Mouse (Mus musculus) v-Abl transformed pro-B cells (cell line): ENCODE results near the gene Gm10392.
"Not testable (repeated sequence)": the region's sequence is repeated elsewhere in the genome, so short reads cannot be mapped to it uniquely, and the experiment has no call there.

Experiments used
- in situ Hi-C, 2 experiments: fragments of 400-800 bp; cut with MboI; formaldehyde crosslinking; loops; one replicate each; pipeline ENCODE4 v1.15.1; 2025; ENCODE audit not compliant: unreplicated experiment in 2 of 2

Gene Gm10392

DNA sequence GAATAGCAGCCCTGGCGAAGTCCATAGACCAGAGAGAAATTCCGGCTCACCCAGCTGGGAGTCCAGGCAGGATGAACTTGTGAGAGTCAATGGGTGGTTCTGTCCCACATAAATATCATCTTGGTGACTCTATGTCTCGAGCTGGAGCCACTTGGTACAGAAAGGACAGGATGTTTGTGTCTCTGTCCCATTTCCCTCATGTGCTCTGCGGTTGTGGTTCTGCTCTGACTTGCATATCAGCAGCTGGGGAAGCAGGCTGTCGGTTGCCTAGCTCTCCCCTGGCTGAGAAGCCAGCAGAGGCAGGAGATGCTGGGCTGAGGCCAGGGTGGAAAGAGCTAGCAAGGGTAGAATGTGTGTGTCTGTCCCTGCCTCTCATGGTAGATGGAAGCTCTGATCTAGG lies at the start of gene Gm10392:
Gene Gm10392 (minus strand): TSS at position 156 of the 400 bp plus-strand sequence.
- in situ Hi-C loops = no loop called here

DNA sequence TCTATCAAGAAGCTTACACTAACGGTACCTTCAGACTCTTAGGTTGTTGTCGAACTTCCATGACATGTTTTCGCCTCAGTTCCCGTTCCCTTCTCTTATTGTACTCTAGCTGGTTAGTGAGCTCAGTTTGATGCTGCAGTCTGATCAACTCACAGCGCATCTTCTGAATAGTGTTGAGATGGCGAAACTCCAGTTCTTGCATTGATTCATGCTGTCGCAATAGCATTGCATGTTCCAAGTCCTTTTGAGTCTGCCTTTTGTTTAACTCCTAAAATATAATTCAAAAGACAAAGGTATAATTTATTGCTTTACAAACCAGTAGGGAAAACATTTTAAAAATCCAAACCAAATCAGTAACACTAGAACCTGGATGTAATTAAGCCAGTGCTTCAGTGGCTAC lies 26.3 kb upstream of the Gm10392 start:
- in situ Hi-C loops = no loop called here

DNA sequence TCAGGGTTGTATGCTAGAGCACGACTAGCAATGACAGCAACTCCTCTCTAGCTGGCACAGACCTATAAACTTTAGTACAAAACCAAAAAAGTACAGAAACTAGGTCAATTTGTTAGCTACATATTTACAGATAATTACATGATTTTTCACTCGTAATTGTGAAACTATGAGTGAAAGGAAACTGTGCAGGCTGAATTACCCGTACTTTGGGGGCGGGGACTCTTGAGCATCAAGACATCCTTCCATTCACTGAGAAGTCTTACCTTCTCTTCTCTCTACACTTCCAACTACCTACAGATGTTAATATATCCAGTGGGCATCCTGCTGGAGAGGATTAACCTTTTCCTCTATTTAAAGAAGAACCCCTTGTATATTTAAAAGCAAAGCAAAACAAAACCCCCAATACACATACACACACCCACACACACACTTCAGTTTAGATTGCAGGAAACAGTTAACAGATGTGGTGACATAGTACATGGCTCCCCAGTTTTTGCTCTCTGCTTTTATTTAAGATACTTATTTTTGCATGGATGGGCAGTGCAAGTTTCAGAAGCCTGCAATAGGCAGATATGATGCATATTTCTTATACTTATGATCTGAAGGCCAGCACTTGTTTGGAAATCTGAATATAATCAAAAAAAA lies 13.3 kb upstream of the Gm10392 start:
- in situ Hi-C loops = no loop called here

DNA sequence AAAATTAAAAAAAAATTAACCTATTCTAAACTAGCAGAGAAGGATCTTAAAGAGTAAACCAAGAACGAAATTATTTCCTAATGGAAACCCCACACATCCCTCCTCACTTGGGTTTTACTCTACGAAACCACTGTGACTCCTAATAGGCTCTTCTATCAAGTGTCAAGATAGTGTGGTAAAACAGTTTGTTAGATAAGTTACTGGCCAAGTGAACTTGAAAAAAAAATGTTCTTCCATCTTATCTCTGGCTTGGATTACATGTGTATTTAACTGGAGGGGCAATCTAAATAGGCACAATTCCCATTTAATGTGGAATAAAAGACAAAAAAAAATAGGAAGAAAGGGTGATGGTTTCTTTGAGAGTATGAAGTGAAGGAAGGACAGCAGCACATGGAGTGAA lies 11.9 kb upstream of the Gm10392 start:
- in situ Hi-C loops = no loop called here

DNA sequence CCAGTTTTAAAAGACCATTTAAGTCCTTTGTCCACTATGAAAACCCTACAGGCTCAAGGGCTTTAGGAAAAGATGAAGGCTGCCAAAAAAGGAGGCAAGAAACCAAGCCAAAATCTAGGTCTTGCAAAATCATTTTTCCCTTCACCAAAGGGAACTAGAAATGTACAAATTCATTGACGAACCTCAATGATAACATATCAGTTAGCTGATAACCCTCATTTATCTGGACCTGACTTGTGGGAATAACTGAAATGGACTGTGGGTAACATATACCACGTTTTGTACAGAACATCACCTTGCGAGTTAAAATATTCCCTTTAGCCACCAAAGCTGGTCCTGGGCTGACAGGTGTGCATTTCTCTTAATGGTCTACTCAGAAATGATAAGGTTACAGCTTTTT lies 10.6 kb upstream of the Gm10392 start:
- in situ Hi-C loops = no loop called here

- in situ Hi-C loops = not testable (repeated sequence)
These were observed 9.4 kb upstream of the Gm10392 start for GRCm38 (mm10) chr11:77528420-77528819.

GRCm38 (mm10) chr11:77525804-77526486 lies 6.9 kb upstream of the Gm10392 start:
- in situ Hi-C loops = no loop called here

GRCm38 (mm10) chr11:77520601-77521529 lies 1.9 kb upstream of the Gm10392 start:
- in situ Hi-C loops = no loop called here

DNA sequence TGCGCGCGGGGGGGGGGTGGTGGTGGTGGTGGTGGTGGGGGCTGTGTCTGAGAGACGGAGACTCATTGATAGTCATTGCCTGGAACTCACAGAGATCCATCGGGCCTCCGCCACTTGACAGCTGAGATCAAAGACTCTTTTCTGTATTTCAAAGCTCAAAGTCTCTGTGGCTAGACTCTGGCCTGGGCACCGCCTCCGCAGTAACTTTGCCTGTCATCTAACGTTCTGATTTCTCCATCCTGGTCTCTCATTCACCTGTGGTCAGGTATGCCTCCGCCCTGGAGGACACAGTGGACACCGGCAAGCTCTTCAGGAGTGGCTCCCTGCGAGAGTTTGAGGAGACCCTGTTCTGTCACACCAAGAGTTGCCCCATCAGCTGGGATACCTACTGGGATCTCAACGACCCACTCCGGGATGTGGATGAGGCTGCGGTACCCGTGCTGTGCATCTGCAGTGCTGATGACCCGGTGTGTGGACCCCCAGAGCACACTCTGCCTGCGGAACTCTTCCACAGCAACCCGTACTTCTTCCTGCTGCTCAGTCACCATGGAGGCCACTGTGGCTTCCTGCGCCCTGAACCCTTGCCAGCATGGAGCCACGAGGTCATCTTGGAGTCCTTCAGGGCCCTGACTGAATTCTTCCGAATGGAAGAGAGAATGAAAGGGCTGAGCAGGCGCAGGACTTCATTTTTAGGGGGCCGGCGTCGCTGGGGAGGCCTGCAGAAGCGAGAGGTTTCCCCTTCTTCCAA lies 773 bp downstream of the Gm10392 start:
- in situ Hi-C loops = no loop called here

- in situ Hi-C loops = no loop called here
These were observed 2.2 kb downstream of the Gm10392 start for GRCm38 (mm10) chr11:77516553-77517425.

DNA sequence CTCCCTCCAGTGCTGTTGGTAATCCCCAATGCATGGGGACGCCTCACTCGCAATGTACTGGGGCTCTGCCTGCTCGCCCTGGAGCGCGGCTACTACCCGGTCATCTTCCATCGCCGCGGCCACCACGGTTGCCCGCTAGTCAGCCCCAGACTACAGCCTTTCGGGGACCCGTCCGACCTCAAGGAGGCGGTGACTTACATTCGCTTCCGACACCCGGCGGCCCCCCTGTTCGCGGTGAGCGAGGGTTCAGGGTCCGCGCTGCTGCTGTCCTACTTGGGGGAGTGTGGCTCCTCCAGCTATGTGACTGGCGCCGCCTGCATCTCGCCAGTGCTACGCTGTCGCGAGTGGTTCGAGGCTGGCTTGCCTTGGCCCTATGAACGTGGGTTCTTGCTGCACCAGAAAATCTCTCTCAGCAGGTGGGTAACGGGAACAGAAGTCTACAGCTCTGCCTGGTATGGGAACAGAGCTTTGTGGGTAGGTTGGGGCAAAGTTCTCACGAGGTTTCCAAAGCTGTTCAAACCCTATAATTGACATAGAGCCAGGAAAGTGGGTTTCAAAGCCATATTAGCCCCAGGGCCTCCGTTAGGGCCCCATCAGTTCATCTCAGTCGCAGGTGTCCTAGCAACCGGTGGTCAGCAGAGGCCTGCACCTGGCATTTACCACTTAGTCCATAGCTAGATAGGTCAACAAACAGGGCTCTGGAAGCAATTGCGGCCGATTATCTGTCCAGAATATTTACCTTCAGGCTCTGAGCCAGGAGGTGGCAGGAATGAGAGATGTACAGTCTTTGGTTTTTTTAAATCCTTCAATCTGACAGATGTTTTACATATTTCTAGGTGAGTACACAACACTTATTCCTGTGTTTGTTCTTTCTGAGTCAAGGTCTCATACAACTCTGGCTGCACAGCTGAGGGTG lies 3.1 kb downstream of the Gm10392 start, which contains the start of gene Trp53i13:
Gene Trp53i13 (minus strand): TSS at position 344 of the 916 bp plus-strand sequence.
- in situ Hi-C loops = no loop called here

DNA sequence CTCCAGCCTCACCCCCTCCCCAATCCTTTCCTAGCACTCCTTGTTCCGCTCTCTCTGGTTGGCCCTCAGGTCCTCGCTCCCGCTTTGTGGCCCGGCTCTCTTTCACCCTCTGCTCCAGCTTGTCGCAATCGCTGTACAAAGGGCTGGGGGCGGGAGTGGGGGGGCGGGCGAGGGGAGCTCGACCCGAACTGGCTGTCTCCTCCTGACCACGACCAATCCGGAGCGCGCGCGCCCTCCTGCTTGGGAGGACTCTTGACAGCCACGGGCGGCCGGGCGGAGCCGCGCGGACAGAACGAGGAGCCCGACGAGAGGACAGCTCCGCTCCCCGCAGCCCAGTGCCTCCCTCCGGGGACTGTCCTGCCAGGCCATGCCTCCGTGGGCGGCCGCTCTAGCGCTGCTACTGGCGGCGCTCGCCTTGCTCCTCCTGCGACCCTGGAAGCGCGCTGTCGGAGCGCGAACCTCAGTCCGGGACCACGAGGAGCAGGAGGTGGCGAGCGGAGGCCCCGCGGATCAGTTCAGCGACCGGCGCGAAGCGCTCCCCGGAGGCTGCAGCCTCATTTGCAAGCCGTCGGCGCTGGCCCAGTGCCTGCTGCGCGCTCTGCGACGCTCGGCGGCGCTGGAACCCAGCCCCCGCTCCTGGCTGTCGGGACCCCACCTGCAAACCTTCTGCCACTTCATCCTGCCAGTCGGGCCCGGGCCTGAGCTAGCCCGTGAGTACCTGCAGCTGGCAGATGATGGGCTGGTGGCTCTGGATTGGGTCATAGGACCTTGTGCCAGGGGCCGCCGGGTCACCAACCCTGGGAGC lies 4.0 kb downstream of the Gm10392 start, which contains the start of gene Abhd15:
Gene Abhd15 (plus strand): TSS at position 290 of the 805 bp plus-strand sequence.
- in situ Hi-C loops = loop anchor here in 1 of 2 experiments (5.0 kb wide), 1 partner anchor 97 kb away; no protein-coding TSS in a partner anchor

DNA sequence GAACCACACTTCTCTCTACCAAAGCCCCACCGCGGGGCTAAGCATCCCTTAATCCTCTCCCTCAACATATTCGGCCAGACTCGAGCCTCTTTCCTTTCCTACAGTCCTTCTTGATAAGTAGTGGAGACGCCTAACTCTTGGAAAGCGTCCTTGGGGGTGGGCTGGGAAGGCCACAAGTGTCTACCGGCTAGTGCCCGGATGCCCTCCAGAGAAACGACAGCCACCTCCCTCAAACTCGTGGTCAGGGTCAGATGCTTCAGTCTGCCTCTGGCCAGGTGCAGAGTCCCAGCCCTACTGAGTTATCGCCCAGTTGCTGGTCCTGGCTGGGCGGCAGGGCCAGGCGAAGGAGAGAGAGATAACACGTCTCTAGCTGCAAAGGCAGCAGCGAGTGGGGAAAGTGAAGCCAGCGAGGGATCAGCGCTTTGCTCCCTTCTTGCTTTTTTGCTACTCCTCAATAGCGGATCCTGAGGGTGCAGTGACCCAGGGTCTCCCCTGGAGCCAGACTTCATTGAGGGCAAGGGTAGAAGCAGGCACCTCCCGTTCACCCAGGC lies 4.6 kb downstream of the Gm10392 start:
- in situ Hi-C loops = loop anchor here in 1 of 2 experiments (5.0 kb wide), 1 partner anchor 98 kb away; no protein-coding TSS in a partner anchor

- in situ Hi-C loops = loop anchor here in 1 of 2 experiments (5.0 kb wide), 1 partner anchor 99 kb away; no protein-coding TSS in a partner anchor
These were observed 5.2 kb downstream of the Gm10392 start for GRCm38 (mm10) chr11:77513811-77514170.

- in situ Hi-C loops = loop anchor here in 1 of 2 experiments (5.0 kb wide), 1 partner anchor 99 kb away; no protein-coding TSS in a partner anchor
These were observed 5.8 kb downstream of the Gm10392 start for GRCm38 (mm10) chr11:77512891-77513810.

GRCm38 (mm10) chr11:77511336-77511735 lies 7.7 kb downstream of the Gm10392 start:
- in situ Hi-C loops = loop anchor here in 1 of 2 experiments (5.0 kb wide), 1 partner anchor 101 kb away; no protein-coding TSS in a partner anchor
